Mouse (Mus musculus) B cell, adult 67 days (primary cell): ENCODE measurements around the gene Gm4181. TPM values are rescaled to one million over a fixed set of nuclear protein-coding genes. Genes with fewer than 3 reads are reported as not detected.

Experiments used
- total RNA-seq, 2 experiments: library from RNA; stranded (reverse); gene quantifications; 4 replicates each; pipeline ENCODE4 v1.2.4; 2023

Gene Gm4181
- not detected for total RNA-seq

GRCm38 (mm10) chr14:51635566-51635965 is at the start of gene Gm4181:
TSS of gene Gm4181 (minus strand) at chr14:51635666.

GRCm38 (mm10) chr14:51611210-51611609 is 24.3 kb downstream of the Gm4181 start, which contains the start of gene Gm17078:
TSS of gene Gm17078 (minus strand) at chr14:51611310.

GRCm38 (mm10) chr14:51592039-51592438 is 43.4 kb downstream of the Gm4181 start, which contains the start of gene Gm17174:
TSS of gene Gm17174 (minus strand) at chr14:51592139.

Other genes with a start within 250 kb of the Gm4181 start
- not detected for gene Vmn2r88, start 224.8 kb downstream of the Gm4181 start, total RNA-seq
- gene Vmn2r89, start 183.8 kb downstream of the Gm4181 start, total RNA-seq: not detected
- not detected for gene Gm5622, start 82.9 kb downstream of the Gm4181 start, total RNA-seq
- gene Gm17175, start 61.6 kb downstream of the Gm4181 start, total RNA-seq: not detected
- not detected for gene Gm17174, start 43.5 kb downstream of the Gm4181 start, total RNA-seq
- not detected for gene Gm17078, start 24.4 kb downstream of the Gm4181 start, total RNA-seq
- gene Gm17079, start 59.8 kb upstream of the Gm4181 start, total RNA-seq: not detected
- gene Gm5800, start 81.5 kb upstream of the Gm4181 start, total RNA-seq: not detected
- gene Ang4, start 137.9 kb upstream of the Gm4181 start, total RNA-seq: not detected
- gene AY358078, start 164.4 kb upstream of the Gm4181 start, total RNA-seq: not detected
- not detected for gene Ear6, start 218.0 kb upstream of the Gm4181 start, total RNA-seq
- 10 to 100 TPM; 54.9 to 75.6 TPM for gene Mettl17, start 249.2 kb upstream of the Gm4181 start, total RNA-seq